Mouse (Mus musculus) heart, postnatal 0 days (tissue): ENCODE data around the gene Tbx10. TPM values are rescaled to one million over a fixed set of nuclear protein-coding genes. Genes with fewer than 3 reads are reported as not detected.
"Not testable (repeated sequence)": the region's sequence is repeated elsewhere in the genome, so short reads cannot be mapped to it uniquely, and the experiment has no call there.

Experiments
- ATAC-seq: fragments of 200-750 bp; cut with Nextera tagmentation; 2 replicates; pipeline ENCODE4 v1.8.0; 2017; ENCODE audit warnings: low read depth, moderate number of reproducible peaks, moderate library complexity; ENCODE audit not compliant: insufficient read depth
- DNase-seq: peaks from one replicate; pipeline ENCODE4 v3.0.0-alpha.2; 2016; ENCODE audit warnings: low spot score
- H3K27ac ChIP-seq: fragments of 300-500 bp; sonication (generic); 2 replicates; pipeline ENCODE4 v1.5.1; 2014; ENCODE audit warnings: low read depth, mild to moderate bottlenecking
- H3K27me3 ChIP-seq: fragments of 300-500 bp; sonication (generic); 2 replicates; pipeline ENCODE4 v1.6.1; 2014; ENCODE audit warnings: low read length, mixed read lengths; ENCODE audit not compliant: control insufficient read depth, insufficient read depth
- H3K36me3 ChIP-seq: fragments of 300-500 bp; sonication (generic); replicated peaks from 2 replicates; pipeline ENCODE4 v1.6.1; 2014; ENCODE audit warnings: low read length, mixed read lengths; ENCODE audit not compliant: control insufficient read depth, insufficient read depth
- H3K4me1 ChIP-seq: fragments of 300-500 bp; sonication (generic); 2 replicates; pipeline ENCODE4 v1.6.1; 2014; ENCODE audit warnings: antibody characterized with exemption; ENCODE audit not compliant: control insufficient read depth, insufficient read depth
- H3K4me2 ChIP-seq: fragments of 300-500 bp; sonication (generic); 2 replicates; pipeline ENCODE4 v1.6.1; 2014; ENCODE audit warnings: low read depth, mild to moderate bottlenecking, low read length, moderate library complexity
- H3K4me3 ChIP-seq: fragments of 300-500 bp; sonication (generic); 2 replicates; pipeline ENCODE4 v1.5.1; 2014; ENCODE audit warnings: low read depth, low read length
- H3K9ac ChIP-seq: fragments of 300-500 bp; sonication (generic); replicated peaks from 2 replicates; pipeline ENCODE4 v1.6.1; 2014; ENCODE audit warnings: low read depth, low read length, mixed read lengths
- H3K9me3 ChIP-seq: fragments of 300-500 bp; sonication (generic); replicated peaks from 2 replicates; pipeline ENCODE4 v1.6.1; 2016; ENCODE audit warnings: low read length; ENCODE audit not compliant: control insufficient read depth
- CTCF ChIP-seq: IDR thresholded peaks from 2 replicates; pipeline ENCODE4 v1.5.1; 2016; ENCODE audit warnings: antibody characterized with exemption, control low read depth, low read depth
- EP300 ChIP-seq: IDR thresholded peaks from 2 replicates; pipeline ENCODE4 v1.6.1; 2016; ENCODE audit warnings: antibody characterized with exemption, low read depth
- WGBS: fragments of 180-500 bp; shearing (Covaris S2); extraction: QIAGEN DNeasy Blood & Tissue Kit; methylation state at CpG from one replicate; pipeline ENCODE4 v1.1.7; 2014; 5-methylcytosine and 5-hydroxymethylcytosine counted together
- polyA plus RNA-seq: library from polyadenylated mRNA; unstranded; fragments of >200 nt; fragmentation: Nextera tagmentation; extraction: Ambion mirVana; gene quantifications from 2 replicates; pipeline ENCODE4 v1.2.1, GENCODE M21; 2015
- total RNA-seq: library from RNA; depleted of rRNA; stranded (reverse); fragments of >200 nt; gene quantifications from 2 replicates; pipeline ENCODE4 v1.2.3, GENCODE M21; 2014; ENCODE audit warnings: low replicate concordance

The Tbx10 gene
- total and polyA plus RNA-seq, 2 experiments from 2014 or later, result not detected

- no peak within 1 kb of the TSS for H3K4me3 ChIP-seq
- no peaks in the 10 kb centered on the region for H3K9me3 ChIP-seq
- 34% methylated on average over 4 of the region's 4 CpGs for WGBS
- no peak for DNase-seq
- no peak within 1 kb of the TSS for H3K4me2 ChIP-seq
- H3K27ac ChIP-seq, result no peak within 1 kb of the TSS
- no peaks in the 10 kb centered on the region for H3K36me3 ChIP-seq
- no peaks in the 10 kb centered on the region for H3K27me3 ChIP-seq
- TF ChIP-seq CTCF, result no peak
- no peak for TF ChIP-seq EP300
- no peak for ATAC-seq
- no peaks in the 10 kb centered on the region; the same call in 1 of the 2 replicates for H3K4me1 ChIP-seq
- no peak within 1 kb of the TSS for H3K9ac ChIP-seq
These were observed 34.1 kb upstream of the Tbx10 start, which contains the start of gene Aldh3b3 for GRCm38 (mm10) chr19:3958470-3958869. Gene Aldh3b3 (plus strand): TSS chr19:3958645.

- H3K4me3 ChIP-seq, result no peak overlapping the region
- no peak overlapping the region for H3K4me2 ChIP-seq
- TF ChIP-seq EP300 (no peak), CTCF (no peak)
- H3K36me3 ChIP-seq, result no peaks in the 10 kb centered on the region
- H3K27me3 ChIP-seq, result no peaks in the 10 kb centered on the region
- H3K4me1 ChIP-seq, result no peaks in the 10 kb centered on the region; the same call in 1 of the 2 replicates
- DNase-seq (no peak), ATAC-seq (no peak)
- H3K9me3 ChIP-seq, result no peaks in the 10 kb centered on the region
- H3K9ac ChIP-seq, result no peak overlapping the region
- no peak overlapping the region for H3K27ac ChIP-seq
These were observed 33.5 kb upstream of the Tbx10 start for GRCm38 (mm10) chr19:3959030-3959429.

- Histone ChIP-seq H3K9me3 (no peaks in the 10 kb centered on the region), H3K27me3 (no peaks in the 10 kb centered on the region), H3K9ac (no peak overlapping the region), H3K4me2 (no peak overlapping the region), H3K4me1 (no peaks in the 10 kb centered on the region; the same call in 1 of the 2 replicates), H3K36me3 (no peaks in the 10 kb centered on the region), H3K27ac (no peak overlapping the region), H3K4me3 (no peak overlapping the region)
- DNase-seq, result no peak
- WGBS, result 76% methylated on average over 5 of the region's 5 CpGs
- no peak for TF ChIP-seq CTCF
- no peak for TF ChIP-seq EP300
- ATAC-seq, result no peak
These were observed 32.3 kb upstream of the Tbx10 start for GRCm38 (mm10) chr19:3960211-3960610.

DNA sequence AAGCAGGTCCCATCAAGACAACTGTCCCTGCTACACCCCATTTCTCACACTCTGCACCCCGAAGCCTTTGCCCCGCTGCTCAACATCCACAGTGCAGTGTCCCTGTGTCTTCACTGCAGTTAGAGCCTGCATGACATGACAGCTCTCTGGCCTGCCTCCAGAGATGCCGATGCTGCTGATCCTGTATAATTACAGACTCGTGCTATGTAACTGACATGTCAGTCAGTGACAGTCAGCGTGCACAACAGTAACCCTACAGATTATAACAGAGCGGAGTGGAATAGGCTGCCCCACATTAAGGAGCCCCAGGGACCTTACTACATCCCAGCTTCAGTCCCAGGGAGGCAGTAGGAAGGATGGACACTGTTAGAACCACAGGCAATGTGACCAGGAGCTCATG lies 30.7 kb upstream of the Tbx10 start:
- not testable (repeated sequence) for H3K36me3 ChIP-seq, H3K27me3 ChIP-seq, H3K9me3 ChIP-seq, H3K9ac ChIP-seq, H3K4me1 ChIP-seq, H3K4me3 ChIP-seq, DNase-seq, ATAC-seq, H3K27ac ChIP-seq, H3K4me2 ChIP-seq
- WGBS, result 59% methylated on average over 6 of the region's 6 CpGs

- Histone ChIP-seq H3K4me3 (no peak overlapping the region), H3K36me3 (no peaks in the 10 kb centered on the region), H3K9ac (no peak overlapping the region), H3K4me2 (no peak overlapping the region), H3K9me3 (no peaks in the 10 kb centered on the region), H3K4me1 (no peaks in the 10 kb centered on the region; the same call in 1 of the 2 replicates), H3K27me3 (no peaks in the 10 kb centered on the region), H3K27ac (no peak overlapping the region)
- 0 out of 2 replicates have a peak, but pooled peaks have one; percentile 6 for ATAC-seq
- DNase-seq, result no peak
- WGBS, result 28% methylated on average over 2 of the region's 2 CpGs
- TF ChIP-seq CTCF (peak; percentile 4; the same call in 1 of the 2 replicates), EP300 (no peak)
These were observed 30.1 kb upstream of the Tbx10 start for GRCm38 (mm10) chr19:3962469-3962868.

DNA sequence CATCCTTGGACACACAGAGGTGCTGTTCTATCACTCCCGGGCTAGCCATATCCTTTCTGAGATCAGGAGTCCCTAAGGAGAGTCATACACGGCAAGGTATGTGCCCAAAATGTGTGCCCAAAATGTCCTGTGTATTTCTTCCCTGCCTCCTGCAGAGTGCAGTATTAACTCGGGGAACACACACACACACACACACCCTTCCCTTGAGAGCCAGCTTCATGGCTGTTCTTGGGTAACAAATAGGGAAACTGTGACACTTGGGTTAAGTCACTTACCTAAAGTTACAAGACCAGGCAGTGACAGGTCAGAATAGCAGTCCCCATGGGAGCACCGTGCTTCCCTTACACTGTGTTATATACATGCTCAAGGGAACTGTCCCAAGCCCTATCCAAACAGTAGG lies 28.5 kb upstream of the Tbx10 start:
- DNase-seq (no peak), ATAC-seq (no peak)
- no peak overlapping the region for H3K4me3 ChIP-seq
- no peak overlapping the region for H3K27ac ChIP-seq
- no peaks in the 10 kb centered on the region for H3K27me3 ChIP-seq
- no peak overlapping the region for H3K4me2 ChIP-seq
- no peaks in the 10 kb centered on the region; the same call in 1 of the 2 replicates for H3K4me1 ChIP-seq
- no peak overlapping the region for H3K9ac ChIP-seq
- TF ChIP-seq CTCF (no peak), EP300 (no peak)
- WGBS, result 66% methylated on average over 4 of the region's 4 CpGs
- H3K9me3 ChIP-seq, result no peaks in the 10 kb centered on the region
- no peaks in the 10 kb centered on the region for H3K36me3 ChIP-seq
